Mouse (Mus musculus) heart, postnatal 36 days (tissue): ENCODE results near the gene Sema5a. TPM values are rescaled to one million over a fixed set of nuclear protein-coding genes. Genes with fewer than 3 reads are reported as not detected.

Source experiments
- DNase-seq, 2 experiments: peaks; one replicate each; pipeline ENCODE4 v3.0.0; 2021 to 2022
- intact Hi-C: fragments of 180-260 bp; cut with DNase I; formaldehyde crosslinking; loops from one replicate; pipeline ENCODE4 v1.15.1; 2025
- total RNA-seq, 2 experiments: library from RNA; stranded (reverse); gene quantifications; 2 replicates each; pipeline ENCODE4 v1.2.3; 2021

The Sema5a gene
- total RNA-seq, 2 experiments from 2014 or later, result 9.2 to 12.6 TPM

DNA sequence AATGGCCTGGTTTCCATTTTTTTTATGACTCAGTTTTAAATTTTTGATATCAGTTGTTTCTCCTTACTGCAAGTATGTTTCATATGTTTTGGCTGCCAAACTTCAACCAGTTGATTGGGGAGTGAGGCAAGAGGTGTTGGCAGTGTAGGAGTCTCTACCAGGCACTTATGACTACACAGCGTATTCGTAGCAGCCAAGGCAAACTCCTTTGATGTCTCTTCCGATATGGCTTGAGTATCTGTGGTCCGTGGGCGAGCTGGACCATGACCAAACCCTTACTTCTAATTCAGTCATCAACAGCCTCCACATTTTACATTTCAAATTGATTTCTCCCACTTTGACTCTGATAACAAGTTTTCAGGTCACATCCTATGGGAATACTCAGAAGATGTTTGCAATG, 52.7 kb downstream of the Sema5a start:
- intact Hi-C loops, result no loop called here
- DNase-seq, result no peak

DNA sequence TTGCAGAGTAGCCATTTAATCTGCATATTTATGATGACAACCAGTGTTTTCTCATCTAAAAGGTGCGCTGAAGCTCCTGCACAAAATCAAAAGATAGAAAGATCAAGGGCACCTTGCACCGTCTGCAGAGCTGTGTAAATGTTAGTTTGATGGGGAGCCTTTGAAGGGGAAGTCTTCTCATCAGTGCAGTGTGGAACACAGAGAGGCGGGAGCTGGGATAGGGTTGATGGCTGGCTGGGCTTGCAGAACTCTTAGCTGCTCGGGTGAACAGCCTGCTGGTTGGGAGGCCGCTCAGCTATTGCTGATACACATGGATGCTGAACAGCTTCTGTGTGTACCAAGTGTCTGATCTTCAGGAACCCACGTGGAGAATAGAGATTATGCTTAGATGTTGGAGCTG, 53.9 kb downstream of the Sema5a start:
- DNase-seq, result no peak
- intact Hi-C loops, result no loop called here

GRCm38 (mm10) chr15:32300991-32301390, 56.4 kb downstream of the Sema5a start:
- DNase-seq, result no peak
- intact Hi-C loops, result no loop called here

GRCm38 (mm10) chr15:32306557-32307243, 62.1 kb downstream of the Sema5a start:
- intact Hi-C loops, result no loop called here
- DNase-seq, result no peak

DNA sequence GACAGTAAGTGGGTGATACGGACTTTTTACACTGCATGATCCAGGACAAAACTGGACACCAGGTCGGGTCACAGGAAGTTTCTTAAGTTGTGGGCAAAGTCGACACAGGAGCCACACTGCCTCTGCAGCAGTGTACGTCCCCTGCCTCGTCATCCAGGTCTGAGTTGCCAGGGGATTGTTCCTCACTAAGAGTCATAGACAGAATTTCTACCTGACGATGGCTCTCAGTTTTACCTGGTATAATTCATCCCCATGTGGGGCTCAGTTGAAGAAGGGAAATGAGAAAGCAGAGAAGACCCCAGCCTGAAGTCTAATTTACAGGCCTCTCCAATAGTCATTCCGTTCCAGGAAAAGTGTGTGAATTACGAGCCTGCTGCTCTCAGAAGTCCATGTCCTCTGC, 66.2 kb downstream of the Sema5a start:
- DNase-seq, result no peak
- intact Hi-C loops, result no loop called here

GRCm38 (mm10) chr15:32311287-32311686, 66.7 kb downstream of the Sema5a start:
- intact Hi-C loops, result no loop called here
- no peak for DNase-seq

DNA sequence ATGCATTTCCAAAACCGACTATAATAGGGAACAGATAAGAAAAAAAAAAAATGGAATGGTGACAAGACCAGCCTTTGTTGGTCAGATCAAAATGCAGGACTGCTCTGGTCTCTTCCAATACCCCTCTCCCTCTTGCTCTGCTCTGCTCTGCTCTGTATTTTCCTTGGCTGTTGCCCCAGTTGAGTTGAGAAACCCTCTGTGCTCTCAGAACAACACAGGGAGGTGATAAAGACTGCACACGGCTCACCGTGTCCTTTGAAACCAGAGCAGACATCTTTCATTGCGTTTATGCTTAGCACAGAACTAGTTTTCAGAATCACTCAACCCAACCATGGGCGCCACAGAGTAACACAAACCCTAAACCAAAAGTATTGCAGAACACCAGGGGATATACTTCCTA, 72.5 kb downstream of the Sema5a start:
- intact Hi-C loops, result no loop called here
- DNase-seq, result no peak

DNA sequence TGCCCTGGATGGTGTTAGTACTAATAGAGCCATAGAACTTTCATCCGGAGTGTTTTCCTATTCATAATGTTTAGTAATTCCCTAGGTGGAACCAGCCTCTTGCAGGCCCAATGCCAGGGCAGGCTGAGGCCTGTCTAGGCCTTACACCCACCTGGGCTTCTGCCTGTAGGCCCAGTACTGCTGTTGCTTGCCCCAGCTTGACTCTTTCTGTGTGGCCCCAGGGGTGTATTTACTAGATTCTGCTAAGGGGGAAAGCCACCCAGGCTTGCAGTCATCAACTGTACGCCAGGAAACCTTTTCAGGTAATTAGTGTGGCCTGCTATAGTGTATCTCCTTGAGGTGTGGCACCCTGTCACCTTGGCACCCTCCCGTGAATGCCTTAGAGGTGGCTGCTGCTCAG, 76.1 kb downstream of the Sema5a start:
- intact Hi-C loops, result no loop called here
- DNase-seq, result no peak

DNA sequence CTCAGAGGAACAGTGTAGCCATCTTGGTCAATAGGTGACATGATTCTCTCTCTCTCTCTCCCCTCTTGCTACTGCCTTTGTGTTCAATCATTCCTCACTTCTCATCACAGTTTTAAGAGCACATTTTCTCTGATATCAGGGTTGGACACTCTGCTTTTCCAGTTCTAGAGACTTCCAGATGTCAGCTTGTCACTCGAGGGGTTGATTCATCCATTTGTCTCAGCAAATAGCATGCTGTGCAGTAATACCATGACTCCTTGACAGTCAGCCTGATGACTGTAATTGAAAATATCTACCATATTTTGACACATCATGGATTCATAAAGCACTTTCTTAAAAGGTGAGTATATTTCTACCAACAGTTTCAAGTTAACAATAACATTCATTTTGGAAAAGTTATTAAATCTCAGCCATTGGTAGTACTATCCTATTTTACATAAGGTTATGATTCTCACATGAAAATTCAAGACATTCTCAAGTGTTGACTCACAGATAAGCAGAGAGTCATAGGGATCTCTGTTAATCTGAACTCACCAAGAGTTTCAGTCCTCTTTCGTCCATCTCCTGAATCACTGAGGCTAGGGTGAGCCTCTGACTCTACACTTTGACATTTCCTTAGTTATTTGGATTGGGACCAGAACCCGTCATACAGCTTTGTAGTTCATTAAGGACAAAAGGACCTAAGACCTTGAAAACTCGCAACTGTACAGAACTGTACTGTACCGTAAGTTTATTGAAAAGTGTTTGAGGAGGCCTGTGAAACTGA, 78.0 kb downstream of the Sema5a start:
- intact Hi-C loops, result no loop called here
- no peak for DNase-seq

GRCm38 (mm10) chr15:32323224-32323623, 78.6 kb downstream of the Sema5a start:
- no peak for DNase-seq
- intact Hi-C loops, result no loop called here

- no peak for DNase-seq
- intact Hi-C loops, result no loop called here
Measured at GRCm38 (mm10) chr15:32324105-32324504, 79.5 kb downstream of the Sema5a start.

DNA sequence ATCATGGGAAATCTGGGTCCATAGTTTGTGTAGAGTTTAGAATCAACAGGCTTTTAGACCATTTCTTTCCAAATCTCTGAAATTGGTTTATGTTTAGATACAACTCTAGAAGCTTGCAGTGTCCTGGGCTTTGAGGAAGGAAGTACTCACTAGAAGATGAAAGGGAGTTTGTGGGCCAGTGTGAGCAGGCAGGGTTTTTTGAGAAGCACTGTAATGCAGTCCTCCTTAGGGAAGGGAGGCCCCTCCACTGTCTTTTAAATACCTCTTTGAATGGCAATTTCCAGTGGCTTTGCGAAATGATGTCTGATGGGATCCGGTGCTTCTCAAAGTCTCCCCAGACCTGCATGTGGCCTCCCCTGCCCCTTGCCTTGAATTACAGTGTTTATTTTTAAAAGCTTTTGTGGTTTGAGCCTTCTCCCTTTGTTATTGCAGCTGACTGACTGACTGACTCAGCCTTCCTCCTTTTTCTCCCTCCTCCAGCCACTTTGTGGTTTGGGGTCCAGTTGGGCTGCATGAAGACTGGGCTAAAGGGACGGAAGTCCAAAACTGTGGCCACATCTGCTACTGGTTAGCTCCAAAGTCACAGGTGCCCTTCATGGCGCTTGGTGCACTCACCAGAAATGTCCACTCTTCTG, 83.9 kb downstream of the Sema5a start:
- DNase-seq, result no peak
- intact Hi-C loops, result no loop called here

GRCm38 (mm10) chr15:32329670-32330330, 85.2 kb downstream of the Sema5a start:
- intact Hi-C loops, result no loop called here
- DNase-seq, result peak in 1 of 2 experiments; percentile 26

DNA sequence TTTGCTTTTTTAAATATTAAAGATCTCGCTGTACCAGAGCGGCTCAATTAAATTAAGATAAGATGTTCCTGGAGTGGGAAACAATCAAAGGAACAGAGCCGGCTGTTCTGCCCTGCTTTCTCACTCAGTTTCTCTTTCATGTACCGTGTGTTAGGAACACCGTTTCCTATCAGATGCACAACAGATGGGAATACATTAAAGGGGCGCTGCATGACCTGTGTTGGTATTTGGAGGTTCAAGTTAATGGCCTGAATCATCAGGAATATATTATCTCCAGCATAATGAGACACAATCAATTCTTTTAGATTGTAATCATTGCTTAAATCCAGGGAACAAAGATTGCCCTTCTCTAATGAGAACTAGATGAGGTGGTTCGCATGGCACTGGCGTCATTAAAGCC, 85.8 kb downstream of the Sema5a start:
- intact Hi-C loops, result no loop called here
- DNase-seq, result no peak

DNA sequence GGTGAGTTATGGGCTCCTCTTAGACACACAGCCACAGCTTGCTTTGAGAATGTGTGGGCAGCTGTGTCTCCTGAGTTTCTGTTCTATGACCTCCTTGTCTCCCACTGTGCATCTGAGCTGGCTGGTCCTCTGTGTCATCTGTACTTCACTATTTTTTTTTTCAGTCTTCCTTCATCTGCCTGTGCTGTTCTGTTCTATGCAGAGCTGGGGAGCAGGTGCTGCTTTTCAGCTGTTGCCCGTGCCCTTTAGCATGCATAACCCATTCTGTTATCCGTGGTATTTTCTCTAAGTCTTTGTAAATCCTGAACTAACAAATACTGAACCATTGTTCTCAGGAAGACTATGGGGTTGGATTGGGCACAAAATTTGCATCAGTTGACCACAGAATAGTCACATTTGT, 86.4 kb downstream of the Sema5a start:
- DNase-seq, result no peak
- intact Hi-C loops, result no loop called here

- intact Hi-C loops, result no loop called here
- no peak for DNase-seq
Measured at GRCm38 (mm10) chr15:32333456-32333855, 88.8 kb downstream of the Sema5a start.

GRCm38 (mm10) chr15:32337810-32338209, 93.2 kb downstream of the Sema5a start:
- no peak for DNase-seq
- intact Hi-C loops, result no loop called here

- intact Hi-C loops, result no loop called here
- DNase-seq, result no peak
Measured at GRCm38 (mm10) chr15:32338721-32339290, 94.2 kb downstream of the Sema5a start.

DNA sequence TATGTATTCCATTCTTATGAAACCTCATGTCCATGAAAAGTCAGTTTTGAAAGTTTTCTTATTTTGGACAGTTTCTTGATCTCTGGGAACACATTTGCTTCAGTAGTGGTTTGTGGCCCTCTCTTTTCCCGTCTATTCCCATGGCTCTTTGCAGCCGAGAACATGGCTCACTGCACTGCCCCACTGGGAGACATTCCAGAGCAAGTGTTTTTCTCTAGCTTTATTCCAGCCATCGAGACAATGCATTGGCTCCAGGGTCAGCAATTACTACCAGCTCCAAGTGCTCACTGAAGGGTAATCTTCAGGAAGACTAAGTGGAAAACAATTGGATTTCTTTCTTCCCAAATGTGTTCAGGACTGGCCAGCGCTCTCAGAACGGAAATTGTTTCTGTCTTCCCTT, 94.8 kb downstream of the Sema5a start:
- peak; percentile 18 to 19 for DNase-seq
- intact Hi-C loops, result no loop called here

DNA sequence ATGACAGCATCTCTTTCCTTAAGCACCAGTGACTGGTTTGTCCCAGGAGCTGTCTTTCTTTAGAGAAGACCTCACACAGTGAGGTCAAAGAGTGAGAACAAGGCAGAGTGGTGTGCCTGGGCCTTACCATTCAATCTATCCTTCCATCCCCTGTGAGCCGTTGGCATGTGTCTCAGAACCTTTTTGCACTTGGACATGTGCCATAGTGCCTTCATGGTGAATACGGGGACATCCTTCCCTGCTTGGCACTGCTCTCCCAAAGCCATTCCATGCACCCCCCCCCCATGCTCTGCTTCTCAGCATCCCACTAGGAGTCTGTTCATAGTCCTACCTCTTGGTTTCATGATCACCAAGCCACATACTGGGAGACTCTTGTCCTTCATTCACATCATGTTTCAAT, 96.8 kb downstream of the Sema5a start:
- intact Hi-C loops, result no loop called here
- DNase-seq, result no peak

DNA sequence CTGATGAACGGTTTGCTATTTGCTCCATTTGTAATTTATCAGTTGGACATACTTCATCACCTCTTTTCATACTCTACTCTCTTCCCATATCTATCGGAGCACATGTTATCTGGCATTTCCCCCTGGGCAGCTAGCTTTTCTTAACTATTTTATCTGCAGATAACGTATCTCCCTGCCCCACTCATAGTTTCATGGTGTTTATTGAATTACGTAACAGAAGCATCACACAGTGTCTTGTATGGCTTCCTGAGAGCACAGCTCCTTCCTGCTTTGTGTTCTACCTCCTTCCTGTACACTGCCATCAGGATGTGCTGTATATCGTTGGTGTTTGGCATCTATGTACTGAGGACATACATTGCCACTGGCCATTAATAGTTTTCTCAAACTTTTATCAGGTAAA, 98.9 kb downstream of the Sema5a start:
- no peak for DNase-seq
- intact Hi-C loops, result no loop called here
